Mouse (Mus musculus): ENCODE results near the gene Trabd2b.

The Trabd2b gene

DNA sequence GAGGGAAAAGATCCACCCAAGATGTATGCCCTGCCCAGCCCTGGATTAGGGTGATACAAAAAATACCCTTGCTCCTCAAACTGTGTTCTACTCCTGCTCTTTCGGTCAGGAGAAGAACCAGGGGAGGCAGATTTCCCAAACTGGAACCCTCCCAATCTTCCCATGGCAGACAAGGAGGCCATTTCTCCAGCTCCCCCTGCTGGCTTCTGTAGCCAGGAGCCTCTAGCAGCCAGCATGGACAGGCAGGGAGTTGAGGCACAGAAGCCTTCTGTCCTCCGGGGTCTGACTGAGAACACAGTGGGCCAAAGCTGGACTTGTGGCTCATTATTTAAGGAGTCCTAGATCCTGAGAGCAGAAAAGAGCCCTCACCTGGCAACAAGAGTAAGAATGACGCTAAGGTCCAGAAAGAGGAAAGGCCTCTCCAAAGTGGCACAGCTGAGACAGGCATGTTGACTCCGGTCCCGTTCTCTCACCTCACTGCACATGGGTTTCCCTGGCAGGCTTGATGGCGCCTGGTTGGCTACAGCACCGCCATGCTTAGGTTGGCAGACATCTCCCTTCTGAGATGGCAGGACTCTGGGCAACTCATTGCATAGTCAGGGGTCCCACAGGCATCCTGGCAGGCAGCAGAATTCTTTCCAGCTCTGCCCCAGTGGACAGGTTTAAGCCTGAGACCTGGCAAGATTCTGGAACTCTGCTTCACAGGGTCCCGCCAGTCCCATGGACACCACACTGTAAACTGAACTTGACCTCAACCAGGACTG is 204.8 kb downstream of the Trabd2b start:
- DNase-seq, result no peak

- no peak for DNase-seq
Measured at GRCm38 (mm10) chr4:114612032-114612431, 205.5 kb downstream of the Trabd2b start.

- no peak for DNase-seq
Measured at GRCm38 (mm10) chr4:114612827-114613226, 206.3 kb downstream of the Trabd2b start.

DNA sequence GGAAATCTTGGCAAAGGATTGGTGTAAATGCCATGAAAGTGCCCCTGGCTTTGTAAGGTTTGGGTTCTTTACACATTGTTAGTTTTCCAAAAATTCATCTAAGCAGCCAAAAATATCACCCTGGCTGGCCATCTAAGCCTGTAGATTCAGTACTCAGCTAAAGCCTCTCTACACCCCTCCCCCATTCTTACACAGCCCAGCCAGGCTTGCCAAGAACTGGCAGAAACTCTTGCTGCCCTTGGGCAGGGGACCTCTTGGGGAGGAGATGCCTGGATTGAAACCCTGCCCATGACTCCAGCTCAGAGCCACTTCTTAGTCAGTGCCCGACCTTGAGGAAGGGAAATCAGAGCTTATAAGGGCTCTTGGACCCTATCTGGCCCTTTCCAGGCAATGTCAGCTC is 207.6 kb downstream of the Trabd2b start:
- no peak for DNase-seq

DNA sequence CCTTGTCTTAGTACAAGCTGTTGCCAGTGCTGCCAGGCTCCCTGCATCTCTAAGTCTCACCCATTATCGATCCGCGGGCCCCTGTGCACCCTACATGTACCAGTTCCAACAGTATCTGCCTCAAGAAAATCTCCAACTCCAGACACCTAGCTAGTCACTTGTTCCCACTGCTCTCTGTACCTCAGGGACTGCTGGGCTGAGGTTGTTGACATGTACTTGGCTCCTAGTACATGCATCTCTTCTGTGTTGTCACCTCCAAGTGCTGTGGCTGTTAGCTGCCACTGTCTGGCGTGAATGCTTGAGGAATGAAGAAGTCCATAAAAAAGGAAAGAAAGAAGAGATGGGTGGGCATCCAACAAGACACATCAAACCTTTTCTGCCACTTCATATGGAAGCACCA is 209.2 kb downstream of the Trabd2b start:
- DNase-seq, result no peak

GRCm38 (mm10) chr4:114622929-114623328 is 216.4 kb downstream of the Trabd2b start:
- no peak for DNase-seq

- DNase-seq, result no peak
Measured at GRCm38 (mm10) chr4:114624114-114624910, 217.8 kb downstream of the Trabd2b start.

DNA sequence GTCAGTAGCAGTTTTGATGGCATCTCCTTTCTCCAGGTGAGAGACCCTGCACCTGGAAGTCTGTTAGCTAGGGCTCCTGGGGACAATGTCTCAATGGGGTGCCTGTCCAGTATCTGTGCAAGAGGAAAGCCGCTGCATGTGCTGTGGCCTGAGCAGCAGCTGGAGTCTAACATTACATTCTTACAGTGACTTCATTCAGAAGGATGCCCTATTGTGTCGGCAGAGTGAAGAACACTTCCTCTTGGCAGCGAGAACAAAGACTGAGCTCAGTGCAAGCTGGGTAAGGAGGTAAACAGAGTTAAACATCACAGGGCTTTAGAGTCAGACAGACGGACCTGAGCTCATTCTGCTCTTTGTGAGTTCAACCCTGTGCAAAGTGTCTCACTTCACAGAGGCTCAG is 218.8 kb downstream of the Trabd2b start:
- no peak for DNase-seq

GRCm38 (mm10) chr4:114625920-114626319 is 219.4 kb downstream of the Trabd2b start:
- no peak for DNase-seq

- DNase-seq, result no peak
Measured at GRCm38 (mm10) chr4:114627674-114628293, 221.3 kb downstream of the Trabd2b start.

GRCm38 (mm10) chr4:114635889-114636288 is 229.4 kb downstream of the Trabd2b start:
- DNase-seq, result peak; percentile 18

GRCm38 (mm10) chr4:114636324-114636723 is 229.8 kb downstream of the Trabd2b start:
- DNase-seq, result no peak

DNA sequence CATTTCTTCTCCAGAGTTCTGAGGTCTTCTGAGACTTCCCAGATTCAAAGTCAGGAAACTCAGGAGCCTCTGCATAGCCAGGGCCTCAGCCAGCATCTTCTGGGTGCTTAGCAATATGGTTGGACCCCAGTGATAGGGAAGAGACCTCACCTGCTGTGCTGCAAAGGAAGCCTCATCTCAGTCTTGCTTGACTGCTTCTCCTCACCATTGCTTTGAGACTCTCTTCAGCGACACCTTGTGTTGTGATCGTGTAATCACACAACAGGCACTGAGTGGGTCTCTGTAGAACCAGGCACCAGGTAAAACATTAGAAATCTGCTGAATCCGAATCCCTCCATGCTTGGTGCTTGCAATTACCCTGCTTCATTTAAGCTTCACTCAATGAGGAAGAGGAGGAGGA is 230.6 kb downstream of the Trabd2b start:
- no peak for DNase-seq

DNA sequence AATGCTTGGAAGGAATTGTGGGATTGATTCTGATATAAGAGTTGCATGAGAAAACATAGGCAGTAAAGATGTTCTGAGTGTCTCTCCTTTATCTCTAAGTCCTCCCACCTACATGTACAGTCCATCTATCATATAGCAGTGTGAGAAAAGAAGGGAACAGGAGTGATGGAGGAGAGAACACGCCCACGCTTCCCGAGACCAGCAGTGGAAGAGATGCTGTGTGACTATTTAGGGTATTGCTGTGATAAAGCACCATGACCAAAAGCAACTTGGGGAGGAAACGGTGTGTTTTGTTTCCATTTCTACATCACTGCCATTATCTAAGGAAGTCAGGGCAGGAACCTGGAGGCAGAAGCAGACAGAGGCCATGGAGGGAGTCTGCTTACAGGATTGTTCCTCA is 235.9 kb downstream of the Trabd2b start:
- DNase-seq, result no peak

- DNase-seq, result no peak
Measured at GRCm38 (mm10) chr4:114643679-114644208, 237.2 kb downstream of the Trabd2b start.

- DNase-seq, result no peak
Measured at GRCm38 (mm10) chr4:114645341-114645740, 238.8 kb downstream of the Trabd2b start.

DNA sequence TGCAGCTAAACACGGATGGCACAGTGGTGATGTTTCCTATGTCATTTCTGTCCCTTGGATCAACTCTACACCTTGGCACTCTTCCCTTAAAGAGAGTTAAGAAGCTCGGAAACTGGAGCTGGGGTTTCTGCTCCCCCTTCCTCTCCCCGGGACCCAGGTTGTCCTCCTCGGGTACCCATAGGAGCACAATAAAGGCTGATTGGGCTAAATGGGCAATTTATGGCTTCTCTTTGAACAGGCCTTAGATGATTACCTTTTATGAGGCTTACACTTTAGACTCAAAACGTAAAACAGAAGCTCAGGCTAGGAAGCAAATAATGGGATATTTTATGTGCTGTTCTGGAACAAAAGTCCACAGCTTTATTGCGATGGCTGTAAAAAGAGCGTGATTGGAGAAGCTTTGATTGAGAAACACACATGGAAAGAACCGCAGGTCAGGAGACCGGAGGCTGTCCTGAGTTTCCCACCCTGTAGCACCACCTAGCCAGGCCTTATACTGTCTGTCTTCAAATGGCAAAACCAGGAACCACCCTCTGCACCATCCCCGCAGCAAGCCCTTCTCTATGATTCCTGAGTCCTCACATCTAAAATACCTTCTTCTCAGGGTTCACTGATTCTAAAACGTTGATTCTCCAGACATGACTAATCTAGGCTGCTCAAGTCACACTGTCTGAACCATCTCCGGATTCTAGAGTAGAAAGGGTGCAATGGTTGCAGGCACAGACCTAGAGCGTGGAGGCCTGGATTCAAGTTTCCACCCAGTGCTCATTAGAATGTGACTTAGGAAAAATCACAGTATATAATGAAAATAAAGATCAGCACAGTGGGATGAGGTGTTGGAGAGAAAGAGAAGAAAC is 240.5 kb downstream of the Trabd2b start:
- DNase-seq, result no peak

- peak; percentile 67 for DNase-seq
Measured at GRCm38 (mm10) chr4:114647689-114648088, 241.2 kb downstream of the Trabd2b start.

DNA sequence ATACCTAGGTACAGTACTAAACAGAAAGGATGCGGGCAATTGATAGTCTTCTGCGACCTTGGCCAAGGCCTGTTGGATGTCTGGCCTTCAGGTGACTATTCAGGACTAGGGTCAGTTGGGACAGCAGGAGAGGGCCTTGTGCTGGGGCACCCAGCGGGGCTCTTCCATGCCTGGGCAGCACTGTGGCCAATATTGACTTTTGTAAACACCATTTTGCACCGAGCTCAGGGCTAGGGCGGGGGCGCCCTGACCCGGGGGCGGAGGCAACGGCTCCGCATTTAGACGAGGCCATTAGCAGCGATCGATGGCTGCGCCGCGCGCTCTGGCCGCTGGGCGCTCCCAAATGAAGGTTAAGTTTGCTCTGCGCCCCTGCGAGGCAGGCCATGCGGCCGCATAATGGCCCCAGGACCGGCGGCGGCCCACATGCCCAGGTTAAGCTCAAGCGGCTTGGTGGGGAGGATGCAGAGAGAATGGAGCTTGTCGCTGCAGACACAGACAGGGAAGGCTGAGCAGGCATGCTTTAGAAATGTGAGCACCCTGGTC is 242.1 kb downstream of the Trabd2b start:
- peak; percentile 25 for DNase-seq

DNA sequence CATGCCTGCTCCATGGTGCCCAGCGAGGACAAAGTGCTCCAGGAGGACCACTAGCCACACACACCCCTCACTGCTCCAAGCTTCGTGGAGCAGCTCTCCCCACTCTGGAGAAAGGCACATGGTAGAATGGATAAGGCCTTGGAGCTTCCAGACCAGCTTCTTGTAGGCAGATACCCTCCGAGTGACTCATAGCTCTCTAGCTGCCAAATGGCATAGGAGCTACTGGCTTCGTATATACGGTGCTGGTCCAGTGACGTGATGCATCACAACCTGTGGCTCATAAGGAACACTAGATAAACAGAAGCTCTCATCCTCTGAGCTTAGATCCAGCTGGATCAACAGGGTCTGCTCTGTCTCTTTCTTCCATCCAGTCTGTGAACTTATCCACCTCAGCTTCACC is 244.0 kb downstream of the Trabd2b start:
- no peak for DNase-seq

DNA sequence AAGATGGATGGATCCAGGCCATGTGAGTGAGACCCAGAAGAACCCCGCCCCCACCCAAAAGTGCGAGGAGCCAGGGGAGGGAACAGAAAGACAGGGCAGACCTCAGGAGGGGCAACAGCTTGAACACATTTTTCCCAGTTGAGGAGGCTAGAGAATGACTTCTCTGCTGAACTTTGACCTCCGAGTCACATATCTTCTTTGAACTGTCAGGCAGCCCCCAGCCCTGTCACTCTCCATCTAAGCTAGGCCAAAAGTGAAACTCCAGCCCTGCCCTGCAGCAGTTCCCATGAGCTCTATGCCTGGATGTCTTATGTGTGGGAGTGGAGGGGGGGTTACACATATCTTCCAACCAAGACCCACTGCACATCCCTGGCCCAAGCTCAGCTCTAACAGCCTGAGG is 244.5 kb downstream of the Trabd2b start:
- DNase-seq, result no peak

GRCm38 (mm10) chr4:114651606-114652005 is 245.1 kb downstream of the Trabd2b start:
- no peak for DNase-seq

All from liver (tissue).